Mouse (Mus musculus): ENCODE results near the gene Lhfp. TPM values are rescaled to one million over a fixed set of nuclear protein-coding genes. Genes with fewer than 3 reads are reported as not detected.

Gene Lhfp
- polyA plus RNA-seq, 1 experiment, result 33.0 TPM

DNA sequence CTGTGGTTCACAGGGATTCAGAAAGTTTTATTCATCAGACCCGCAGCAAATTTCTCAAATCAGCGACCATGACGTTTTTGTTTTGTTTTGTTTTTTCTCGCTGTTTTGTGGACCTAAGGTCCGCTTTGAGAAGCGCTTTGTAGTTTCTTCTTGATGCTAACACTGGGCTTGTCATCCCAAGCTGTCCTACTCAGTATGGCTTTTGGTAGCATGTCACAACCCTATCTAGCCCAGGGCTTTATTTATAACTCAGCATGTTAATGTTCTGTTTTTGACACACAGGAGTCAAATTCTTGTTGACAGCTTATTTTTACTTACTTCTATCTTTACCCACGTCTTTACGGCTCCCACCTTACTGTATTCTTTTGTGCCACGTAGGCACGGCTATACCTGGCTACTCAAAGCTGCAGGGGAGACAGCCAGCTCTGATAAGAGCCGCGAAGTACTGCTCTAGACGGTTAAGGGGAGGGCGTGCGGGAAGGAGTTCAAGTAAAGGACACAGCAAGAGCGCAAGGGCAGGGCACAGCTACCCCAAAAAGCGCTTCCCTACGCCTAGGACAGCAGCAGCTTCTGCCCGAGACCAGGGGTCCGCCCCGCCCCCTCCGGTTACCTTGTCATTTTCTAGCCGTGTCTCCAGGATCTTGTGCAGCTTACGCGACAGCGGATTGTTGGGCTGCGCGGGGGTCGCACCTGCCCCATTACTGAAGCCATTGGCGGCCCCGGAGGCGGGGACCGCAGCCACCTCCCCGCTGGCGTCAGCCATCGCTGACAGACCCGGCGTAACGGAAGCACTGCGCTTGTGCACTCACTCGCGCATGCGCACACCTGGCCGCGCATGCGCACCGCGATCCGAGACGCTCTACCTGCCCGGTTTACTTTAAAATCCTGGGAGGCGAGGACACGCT, 24.6 kb upstream of the Lhfp start, which contains the start of gene Cog6:
Cog6 (minus strand) TSS at position 802 of the 905 bp plus-strand sequence.
- Histone ChIP-seq H3ac (ENCODE audit: control insufficient read depth, insufficient read length, low read depth) (peak within 1 kb of the TSS; percentile 66), H3K79me3 (ENCODE audit: low read depth) (no peaks in the 10 kb centered on the region), H3K4me3 (ENCODE audit: insufficient read depth, poor library complexity, severe bottlenecking) (peak within 1 kb of the TSS; percentile 76), H3K79me2 (ENCODE audit: control insufficient read depth, insufficient read depth) (peaks cover 4% of the 10 kb centered on the region), H3K36me3 (ENCODE audit: control insufficient read depth, insufficient read depth) (peaks cover 9% of the 10 kb centered on the region), H3K27me3 (ENCODE audit: control insufficient read depth, insufficient read depth, insufficient read length) (no peaks in the 10 kb centered on the region)
- TF ChIP-seq MAX (IDR thresholded peaks at IDR 0.05) (peak; percentile 13), CTCF (IDR thresholded peaks at IDR 0.05; ENCODE audit: control insufficient read depth, insufficient read depth, insufficient read length) (no peak), MYOG (IDR thresholded peaks at IDR 0.05; ENCODE audit: control insufficient read depth, extremely low read depth, insufficient read length) (no peak)

GRCm38 (mm10) chr3:53027333-53027732, 14.0 kb upstream of the Lhfp start:
- no peaks in the 10 kb centered on the region for H3K36me3 ChIP-seq (ENCODE audit: control insufficient read depth, insufficient read depth)
- no peaks in the 10 kb centered on the region for H3K27me3 ChIP-seq (ENCODE audit: control insufficient read depth, insufficient read depth, insufficient read length)
- H3ac ChIP-seq (ENCODE audit: control insufficient read depth, insufficient read length, low read depth), result no peak overlapping the region
- TF ChIP-seq USF1 (IDR thresholded peaks at IDR 0.05; ENCODE audit: low read depth), result no peak
- TF ChIP-seq MYOD1 (IDR thresholded peaks at IDR 0.05; ENCODE audit: control insufficient read depth, insufficient read length, low read depth), result no peak
- no peak for TF ChIP-seq CEBPB (IDR thresholded peaks at IDR 0.05; ENCODE audit: low read depth)
- no peak for TF ChIP-seq FOSL1 (IDR thresholded peaks at IDR 0.05; ENCODE audit: insufficient read depth, low read length, poor library complexity, severe bottlenecking)
- TF ChIP-seq MAX (IDR thresholded peaks at IDR 0.05), result no peak
- TF ChIP-seq MYOG (IDR thresholded peaks at IDR 0.05; ENCODE audit: control insufficient read depth, extremely low read depth, insufficient read length), result no peak
- no peak for TF ChIP-seq CTCF (IDR thresholded peaks at IDR 0.05; ENCODE audit: control insufficient read depth, insufficient read depth, insufficient read length)
- no peaks in the 10 kb centered on the region for H3K79me2 ChIP-seq (ENCODE audit: control insufficient read depth, insufficient read depth)
- no peak overlapping the region for H3K4me3 ChIP-seq (ENCODE audit: insufficient read depth, poor library complexity, severe bottlenecking)
- no peaks in the 10 kb centered on the region for H3K79me3 ChIP-seq (ENCODE audit: low read depth)

DNA sequence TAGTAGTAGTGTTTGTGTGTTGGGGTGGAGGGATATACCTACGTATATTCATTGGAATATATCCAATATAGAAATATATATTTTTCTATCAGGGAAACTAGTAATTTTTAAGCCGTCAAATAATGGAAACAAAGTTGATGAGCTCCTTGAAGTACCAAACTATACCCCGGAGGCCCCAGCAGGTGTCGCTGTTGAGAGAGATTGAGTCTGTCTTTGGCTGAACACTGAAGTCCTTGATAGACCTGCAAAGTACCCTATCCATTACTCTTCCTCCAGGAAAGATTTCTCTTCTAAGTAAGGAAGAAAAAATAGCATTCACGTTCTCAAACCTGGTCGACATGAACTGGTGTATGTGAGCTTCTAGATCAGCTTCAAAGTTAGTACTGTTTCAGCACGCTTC, 12.3 kb upstream of the Lhfp start:
- no peaks in the 10 kb centered on the region for H3K27me3 ChIP-seq (ENCODE audit: control insufficient read depth, insufficient read depth, insufficient read length)
- H3K4me3 ChIP-seq (ENCODE audit: insufficient read depth, poor library complexity, severe bottlenecking), result no peak overlapping the region
- H3ac ChIP-seq (ENCODE audit: control insufficient read depth, insufficient read length, low read depth), result no peak overlapping the region
- H3K79me3 ChIP-seq (ENCODE audit: low read depth), result no peaks in the 10 kb centered on the region
- no peak for TF ChIP-seq MYOG (IDR thresholded peaks at IDR 0.05; ENCODE audit: control insufficient read depth, extremely low read depth, insufficient read length)
- TF ChIP-seq CTCF (IDR thresholded peaks at IDR 0.05; ENCODE audit: control insufficient read depth, insufficient read depth, insufficient read length), result peak; percentile 26
- H3K79me2 ChIP-seq (ENCODE audit: control insufficient read depth, insufficient read depth), result no peaks in the 10 kb centered on the region
- no peaks in the 10 kb centered on the region for H3K36me3 ChIP-seq (ENCODE audit: control insufficient read depth, insufficient read depth)

DNA sequence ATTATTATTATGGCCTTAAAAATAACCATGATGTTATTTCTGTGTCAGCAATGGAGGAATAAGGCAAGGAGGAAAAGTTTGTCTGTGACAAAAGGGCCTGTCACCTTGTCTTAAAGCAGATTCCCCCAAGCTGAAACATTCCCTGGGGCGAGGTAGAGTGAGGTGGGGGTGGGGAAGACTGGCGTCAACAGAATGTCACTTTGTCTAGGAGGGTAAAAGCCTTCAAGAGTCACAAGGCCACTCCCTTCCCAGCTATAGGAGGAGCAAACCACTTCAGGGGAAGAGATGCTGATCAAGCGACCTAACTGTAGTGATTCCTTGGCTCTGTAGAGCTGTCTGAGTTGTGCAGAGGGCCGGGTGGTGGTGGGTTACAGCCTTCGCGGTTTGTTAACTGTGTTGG, 9.7 kb upstream of the Lhfp start:
- H3K36me3 ChIP-seq (ENCODE audit: control insufficient read depth, insufficient read depth), result no peaks in the 10 kb centered on the region
- no peak overlapping the region for H3K4me3 ChIP-seq (ENCODE audit: insufficient read depth, poor library complexity, severe bottlenecking)
- H3K79me3 ChIP-seq (ENCODE audit: low read depth), result no peaks in the 10 kb centered on the region
- TF ChIP-seq CEBPB (IDR thresholded peaks at IDR 0.05; ENCODE audit: low read depth), result no peak
- TF ChIP-seq USF1 (IDR thresholded peaks at IDR 0.05; ENCODE audit: low read depth), result no peak
- no peak for TF ChIP-seq MAX (IDR thresholded peaks at IDR 0.05)
- no peak for TF ChIP-seq MYOD1 (IDR thresholded peaks at IDR 0.05; ENCODE audit: control insufficient read depth, insufficient read length, low read depth)
- TF ChIP-seq FOSL1 (IDR thresholded peaks at IDR 0.05; ENCODE audit: insufficient read depth, low read length, poor library complexity, severe bottlenecking), result no peak
- no peak for TF ChIP-seq CTCF (IDR thresholded peaks at IDR 0.05; ENCODE audit: control insufficient read depth, insufficient read depth, insufficient read length)
- TF ChIP-seq MYOG (IDR thresholded peaks at IDR 0.05; ENCODE audit: control insufficient read depth, extremely low read depth, insufficient read length), result no peak
- H3K27me3 ChIP-seq (ENCODE audit: control insufficient read depth, insufficient read depth, insufficient read length), result no peaks in the 10 kb centered on the region
- H3ac ChIP-seq (ENCODE audit: control insufficient read depth, insufficient read length, low read depth), result no peak overlapping the region
- no peaks in the 10 kb centered on the region for H3K79me2 ChIP-seq (ENCODE audit: control insufficient read depth, insufficient read depth)

DNA sequence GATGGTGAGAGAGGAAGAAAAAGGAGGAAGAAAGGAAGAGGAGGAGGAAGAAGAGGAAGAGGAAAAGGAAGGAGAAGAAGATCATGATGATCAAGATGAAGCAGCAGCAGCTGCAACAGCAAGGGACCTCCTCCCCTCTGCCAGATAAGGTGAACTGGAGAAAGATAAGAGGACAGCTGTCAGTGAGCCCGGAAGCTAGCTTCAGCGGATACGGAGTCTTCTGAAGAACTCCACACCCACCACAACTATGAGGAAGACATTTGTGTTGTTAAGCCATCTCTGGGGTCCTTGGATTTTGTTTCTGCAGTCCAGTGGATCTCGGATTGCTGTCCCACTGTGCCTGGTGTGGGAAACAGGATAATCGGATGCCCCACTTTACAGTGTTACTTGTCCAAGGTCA, 8.9 kb upstream of the Lhfp start:
- Histone ChIP-seq H3K79me3 (ENCODE audit: low read depth) (no peaks in the 10 kb centered on the region), H3K27me3 (ENCODE audit: control insufficient read depth, insufficient read depth, insufficient read length) (no peaks in the 10 kb centered on the region), H3K79me2 (ENCODE audit: control insufficient read depth, insufficient read depth) (no peaks in the 10 kb centered on the region), H3ac (ENCODE audit: control insufficient read depth, insufficient read length, low read depth) (no peak overlapping the region), H3K4me3 (ENCODE audit: insufficient read depth, poor library complexity, severe bottlenecking) (no peak overlapping the region), H3K36me3 (ENCODE audit: control insufficient read depth, insufficient read depth) (no peaks in the 10 kb centered on the region)
- TF ChIP-seq CEBPB (IDR thresholded peaks at IDR 0.05; ENCODE audit: low read depth) (no peak), MYOD1 (IDR thresholded peaks at IDR 0.05; ENCODE audit: control insufficient read depth, insufficient read length, low read depth) (peak; percentile 46)

DNA sequence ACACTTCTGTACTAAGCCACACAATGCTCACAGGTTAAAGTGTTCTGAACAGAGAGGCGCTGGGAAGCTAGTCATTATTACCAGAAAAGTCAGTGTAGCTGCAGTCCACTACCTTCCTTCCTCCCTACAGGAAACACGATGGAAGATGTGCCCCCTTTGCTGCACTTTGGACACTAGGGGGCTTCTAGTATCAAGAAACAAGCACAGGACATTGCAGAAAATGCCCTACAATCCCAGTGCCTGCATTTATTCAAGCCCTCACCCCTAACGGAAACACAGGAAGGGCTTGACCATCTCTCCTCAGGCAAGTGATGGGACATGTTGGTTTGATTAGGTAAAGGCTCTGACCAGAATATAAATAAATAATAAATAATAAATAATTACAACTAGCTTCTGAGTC, 7.9 kb upstream of the Lhfp start:
- Histone ChIP-seq H3K79me2 (ENCODE audit: control insufficient read depth, insufficient read depth) (no peaks in the 10 kb centered on the region), H3ac (ENCODE audit: control insufficient read depth, insufficient read length, low read depth) (no peak overlapping the region), H3K27me3 (ENCODE audit: control insufficient read depth, insufficient read depth, insufficient read length) (no peaks in the 10 kb centered on the region), H3K79me3 (ENCODE audit: low read depth) (no peaks in the 10 kb centered on the region), H3K4me3 (ENCODE audit: insufficient read depth, poor library complexity, severe bottlenecking) (no peak overlapping the region), H3K36me3 (ENCODE audit: control insufficient read depth, insufficient read depth) (no peaks in the 10 kb centered on the region)
- TF ChIP-seq FOSL1 (IDR thresholded peaks at IDR 0.05; ENCODE audit: insufficient read depth, low read length, poor library complexity, severe bottlenecking), result no peak
- peak; percentile 41 for TF ChIP-seq CTCF (IDR thresholded peaks at IDR 0.05; ENCODE audit: control insufficient read depth, insufficient read depth, insufficient read length)
- no peak for TF ChIP-seq MAX (IDR thresholded peaks at IDR 0.05)

All from C2C12 (cell line).